Mouse (Mus musculus) lung, postnatal 0 days (tissue): ENCODE measurements at regions not wholly inside any gene's neighbourhood (a gene's known extent, or its start where the extent isn't known, plus 50 kb on each side); places are given as distances from the start of the nearest gene placed in this dataset.

ENCODE experiments used
- CTCF ChIP-seq: IDR thresholded peaks from 2 replicates; pipeline ENCODE4 v1.5.1; 2016; ENCODE audit warnings: antibody characterized with exemption, mild to moderate bottlenecking
- EP300 ChIP-seq: IDR thresholded peaks from 2 replicates; pipeline ENCODE4 v1.6.1; 2016; ENCODE audit warnings: antibody characterized with exemption, mild to moderate bottlenecking, control low read depth

GRCm38 (mm10) chr14:102161291-102162284, 431.8 kb downstream of the Lmo7 start:
- TF ChIP-seq CTCF (no peak), EP300 (no peak)
